Mouse (Mus musculus) ovary, postnatal 36 days (tissue): ENCODE measurements around the gene Olfr1341.

Source experiments
- DNase-seq: peaks from one replicate; pipeline ENCODE4 v3.0.0; 2022; ENCODE audit warnings: low spot score, mixed read lengths

The Olfr1341 gene

DNA sequence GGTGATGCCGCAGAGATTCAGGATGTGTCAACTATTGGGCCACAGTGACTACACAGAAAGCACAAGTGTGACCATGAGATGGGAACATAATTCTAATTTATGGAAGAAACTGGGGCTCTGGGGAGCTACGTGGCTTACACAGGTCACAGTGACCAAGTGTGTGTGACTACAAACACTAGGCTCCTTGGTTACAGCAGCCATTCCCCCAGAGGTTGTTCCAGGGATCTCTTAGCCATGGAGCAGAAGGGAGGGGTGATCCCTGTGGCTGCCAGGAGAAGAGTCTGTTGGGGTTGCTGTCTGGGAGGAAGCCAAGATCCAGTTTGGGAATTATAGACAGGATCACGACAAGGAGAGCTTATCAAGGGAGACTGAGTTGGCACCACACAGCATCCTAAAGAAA is at the start of gene Olfr1341:
Gene Olfr1341 (plus strand): TSS at position 301 of the 400 bp plus-strand sequence.
- DNase-seq, result no peak

DNA sequence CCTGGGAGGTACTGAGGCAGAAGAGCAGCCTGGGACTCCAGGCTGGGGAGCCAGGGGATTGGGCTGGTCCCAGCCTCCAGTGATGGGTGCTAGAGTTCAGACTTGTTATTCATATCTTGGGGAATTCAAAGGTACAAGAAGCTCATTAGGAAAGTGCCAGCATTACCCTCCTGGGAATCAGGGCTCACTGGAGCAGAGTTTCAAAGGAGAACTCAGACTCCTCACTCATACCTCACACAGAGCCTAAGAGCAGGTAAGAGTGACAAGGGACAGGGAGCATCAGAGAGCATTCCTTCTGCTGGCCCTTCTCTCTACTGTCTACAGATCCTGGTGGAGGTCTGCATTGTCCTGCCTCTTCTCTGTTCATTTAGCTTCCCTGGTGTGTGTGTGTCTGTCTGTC is 44.7 kb upstream of the Olfr1341 start, which contains the start of gene Olfr62:
Gene Olfr62 (plus strand): TSS at position 301 of the 400 bp plus-strand sequence.
- no peak for DNase-seq

- DNase-seq, result no peak
Observed at GRCm38 (mm10) chr4:118687086-118687485, 16.2 kb upstream of the Olfr1341 start.

DNA sequence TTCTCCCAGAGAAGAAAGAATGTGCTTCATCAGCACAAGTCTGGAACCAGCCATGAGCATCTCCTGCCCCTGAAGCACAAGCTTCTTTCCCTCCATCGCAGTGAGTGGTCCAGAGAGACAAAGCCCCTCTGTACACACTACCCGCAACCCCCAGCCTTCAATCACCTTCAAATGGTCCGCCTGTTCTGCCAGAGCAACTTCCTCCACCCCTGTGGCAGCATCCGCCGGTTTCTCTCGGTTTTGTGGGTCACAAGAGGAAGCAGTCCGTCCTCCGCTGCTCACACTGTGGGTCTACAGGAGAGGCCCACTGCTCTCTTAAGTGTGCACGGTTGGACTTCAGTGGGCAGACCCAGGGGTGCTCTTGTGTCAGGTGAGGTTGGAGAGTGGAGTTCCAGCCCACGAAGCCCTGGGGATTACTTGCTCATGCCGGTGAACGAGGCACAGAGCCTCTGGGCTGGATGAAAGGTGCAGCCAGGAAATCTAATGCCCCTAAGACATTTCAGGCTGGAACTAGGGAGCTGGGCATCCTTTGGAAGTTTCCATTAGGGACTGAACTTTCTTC is 10.8 kb upstream of the Olfr1341 start, which contains the start of gene Olfr1342:
Gene Olfr1342 (minus strand): TSS at position 345 of the 562 bp plus-strand sequence.
- no peak for DNase-seq

GRCm38 (mm10) chr4:118693812-118694211 is 9.5 kb upstream of the Olfr1341 start:
- no peak for DNase-seq

DNA sequence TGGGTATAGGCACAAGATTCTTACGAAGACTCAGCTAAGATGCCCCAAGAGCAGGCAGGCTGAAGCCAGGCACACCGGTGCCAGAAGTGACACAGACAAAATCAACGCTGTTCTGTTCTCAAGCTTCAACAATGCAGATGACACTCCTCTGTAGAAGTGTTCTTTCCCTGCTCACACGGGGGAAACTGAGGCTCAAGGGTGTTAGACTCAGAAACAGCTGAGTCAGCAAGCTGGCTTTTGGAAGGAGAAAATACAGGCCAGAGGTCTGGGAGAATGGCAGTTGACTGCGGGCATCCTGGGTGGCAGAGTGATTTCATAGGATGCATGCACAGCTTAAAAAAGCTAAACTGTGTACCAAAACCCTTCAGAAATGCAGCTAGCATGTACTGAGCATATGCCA is 4.8 kb downstream of the Olfr1341 start:
- DNase-seq, result no peak

- DNase-seq, result no peak
Observed at GRCm38 (mm10) chr4:118711656-118712055, 8.3 kb downstream of the Olfr1341 start.

DNA sequence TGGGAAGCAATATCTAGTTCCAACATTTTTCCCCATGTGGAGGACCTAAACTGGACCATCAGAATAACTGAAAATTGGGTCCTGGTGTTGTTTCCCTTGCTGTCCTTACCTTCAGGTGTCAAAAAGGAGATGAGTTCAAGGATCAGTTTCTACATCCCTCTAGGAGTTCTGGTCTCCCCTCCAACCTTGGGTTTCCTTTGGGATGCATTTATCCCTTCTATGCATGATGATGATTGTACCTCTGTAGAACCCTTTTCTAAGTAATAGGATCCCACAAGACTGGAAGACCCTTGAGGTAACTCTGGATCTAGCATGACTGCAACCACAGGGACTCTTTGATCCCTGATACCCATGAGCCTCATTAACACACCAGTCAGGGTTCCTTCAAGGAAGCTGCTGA is 16.5 kb downstream of the Olfr1341 start, which contains the start of gene Olfr1340:
Gene Olfr1340 (plus strand): TSS at position 301 of the 400 bp plus-strand sequence.
- DNase-seq, result no peak

DNA sequence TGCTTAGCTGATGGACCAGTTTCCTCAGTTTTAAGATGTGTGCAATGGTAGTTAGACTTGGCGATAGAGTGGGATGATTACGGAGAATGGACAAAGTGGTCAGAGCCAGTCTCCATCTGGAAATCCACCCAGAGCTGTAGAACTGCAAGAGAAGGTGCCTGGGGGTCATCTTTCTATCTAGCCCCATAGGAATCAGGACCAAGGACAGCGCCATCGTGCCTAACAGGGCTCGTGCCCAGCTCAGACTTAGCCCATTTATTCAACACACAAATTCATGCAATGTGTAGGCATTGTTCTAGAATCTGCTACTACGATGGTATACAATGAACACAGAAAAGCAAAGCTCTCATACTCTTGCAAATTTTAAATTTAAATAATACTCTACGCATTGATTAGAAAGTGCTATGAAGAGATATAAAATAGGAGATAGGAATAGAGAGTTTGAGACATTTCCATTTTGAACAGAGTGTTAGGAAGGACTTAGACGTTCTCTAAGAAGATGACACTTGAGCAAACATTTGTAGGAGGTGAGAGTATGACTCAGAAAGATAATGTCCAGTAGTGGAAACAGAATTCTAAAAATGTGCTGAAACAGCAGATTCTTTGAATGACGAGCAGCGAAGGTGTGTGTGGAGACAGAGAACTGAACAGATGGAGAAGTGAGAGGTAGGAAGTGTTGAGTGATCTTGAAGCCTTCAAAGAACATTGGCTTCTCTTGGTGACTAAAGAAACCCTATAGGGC is 18.6 kb downstream of the Olfr1341 start:
- no peak for DNase-seq

DNA sequence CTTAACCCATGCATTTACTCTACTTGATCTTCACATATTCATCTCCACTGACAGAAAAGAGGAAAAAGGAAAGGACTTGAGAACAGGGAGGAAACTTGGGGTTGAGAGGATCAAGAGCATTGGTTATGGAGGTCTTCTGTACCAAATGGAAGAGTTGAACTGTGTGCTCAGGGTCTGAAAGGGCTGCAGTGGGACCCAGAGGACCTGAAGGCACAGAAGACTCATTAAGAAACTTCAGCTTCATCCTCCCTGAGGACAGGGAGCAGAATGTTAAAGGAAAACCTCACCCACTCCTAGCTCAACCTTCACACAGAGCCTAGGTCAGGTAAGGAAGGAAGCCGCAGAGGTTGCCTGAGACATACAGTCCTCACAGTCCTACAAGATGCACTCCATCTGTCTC is 28.6 kb downstream of the Olfr1341 start, which contains the start of gene Olfr1339:
Gene Olfr1339 (plus strand): TSS at position 301 of the 400 bp plus-strand sequence.
- no peak for DNase-seq

GRCm38 (mm10) chr4:118739574-118739973 is 36.3 kb downstream of the Olfr1341 start:
- DNase-seq, result no peak

GRCm38 (mm10) chr4:118740988-118741698 is 37.8 kb downstream of the Olfr1341 start:
- no peak for DNase-seq

DNA sequence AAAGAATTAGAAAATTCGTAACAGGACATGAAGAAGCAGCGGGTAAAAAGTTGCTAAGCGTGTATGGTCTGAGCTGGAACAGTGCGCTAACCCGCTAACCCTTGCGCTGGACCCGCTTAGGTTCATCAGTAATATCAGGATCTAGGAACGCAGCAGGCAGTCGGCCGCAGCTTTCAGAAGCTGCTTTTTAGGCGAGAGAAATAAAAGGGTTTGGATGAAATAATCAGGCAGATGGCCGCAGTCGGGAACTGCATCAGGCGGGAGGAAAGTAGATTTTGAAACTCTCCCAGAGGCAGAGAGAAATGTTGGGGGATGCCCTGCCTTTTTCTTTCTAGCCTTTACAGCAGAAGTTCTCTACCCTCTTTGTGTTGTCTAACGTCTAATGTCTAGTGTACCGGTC is 38.6 kb downstream of the Olfr1341 start:
- no peak for DNase-seq

DNA sequence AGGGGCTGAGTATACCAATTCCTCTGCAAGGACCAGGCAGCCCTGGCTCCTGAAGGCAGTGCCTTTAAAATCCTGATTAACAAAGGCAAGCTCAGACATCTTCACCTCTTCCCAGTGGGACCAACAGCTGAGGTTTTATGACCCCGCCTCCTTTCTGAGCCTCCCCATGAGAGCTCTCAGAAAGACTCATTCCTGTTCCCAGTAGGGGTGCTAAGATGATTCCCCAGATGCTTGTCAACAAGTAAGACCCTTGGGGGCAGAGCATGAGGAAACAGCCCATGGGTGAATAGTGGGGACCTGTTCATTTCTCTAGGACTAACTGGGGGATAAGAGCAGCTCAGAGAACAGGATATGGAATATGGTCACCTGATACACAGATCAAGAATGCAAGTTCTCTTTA is 55.3 kb downstream of the Olfr1341 start, which contains the start of gene Olfr1338:
Gene Olfr1338 (minus strand): TSS at position 101 of the 400 bp plus-strand sequence.
- DNase-seq, result no peak
